Mouse (Mus musculus) stomach, postnatal 0 days (tissue): ENCODE data around the gene Gm4924. TPM values are rescaled to one million over a fixed set of nuclear protein-coding genes. Genes with fewer than 3 reads are reported as not detected.

Experiments used
- ATAC-seq: fragments of 200-750 bp; cut with Nextera tagmentation; 2 replicates; pipeline ENCODE4 v1.8.0; 2017; ENCODE audit not compliant: low FRiP score, low TSS enrichment
- DNase-seq: peaks from one replicate; pipeline ENCODE4 v3.0.0-alpha.2; 2016; ENCODE audit warnings: low spot score
- H3K27ac ChIP-seq: fragments of 300-500 bp; sonication (generic); replicated peaks from 2 replicates; pipeline ENCODE4 v1.5.1; 2014; ENCODE audit warnings: mild to moderate bottlenecking, control low read depth
- H3K27me3 ChIP-seq: fragments of 300-500 bp; sonication (generic); 2 replicates; pipeline ENCODE4 v1.6.1; 2014; ENCODE audit warnings: low read length; ENCODE audit not compliant: control insufficient read depth, insufficient read depth
- H3K36me3 ChIP-seq: fragments of 300-500 bp; sonication (generic); 2 replicates; pipeline ENCODE4 v1.6.1; 2014; ENCODE audit warnings: low read length, mixed read lengths; ENCODE audit not compliant: control insufficient read depth, insufficient read depth
- H3K4me1 ChIP-seq: fragments of 300-500 bp; sonication (generic); replicated peaks from 2 replicates; pipeline ENCODE4 v1.6.1; 2014; ENCODE audit warnings: antibody characterized with exemption; ENCODE audit not compliant: control insufficient read depth, insufficient read depth
- H3K4me2 ChIP-seq: fragments of 300-500 bp; sonication (generic); replicated peaks from 2 replicates; pipeline ENCODE4 v1.6.1; 2014; ENCODE audit warnings: low read depth, mild to moderate bottlenecking, control low read depth, moderate library complexity
- H3K4me3 ChIP-seq: fragments of 300-500 bp; sonication (generic); 2 replicates; pipeline ENCODE4 v1.5.1; 2014; ENCODE audit warnings: low read depth, low read length, control low read depth
- H3K9ac ChIP-seq: fragments of 300-500 bp; sonication (generic); 2 replicates; pipeline ENCODE4 v1.6.1; 2014; ENCODE audit warnings: mild to moderate bottlenecking, low read length, control low read depth, mixed read lengths
- H3K9me3 ChIP-seq: fragments of 300-500 bp; sonication (generic); 2 replicates; pipeline ENCODE4 v1.6.1; 2016; ENCODE audit warnings: low read length; ENCODE audit not compliant: control insufficient read depth
- CTCF ChIP-seq: IDR thresholded peaks from 2 replicates; pipeline ENCODE4 v1.5.1; 2016; ENCODE audit warnings: antibody characterized with exemption, low read depth, mild to moderate bottlenecking, moderate library complexity
- EP300 ChIP-seq: optimal IDR thresholded peaks from 2 replicates; pipeline ENCODE3; 2016; ENCODE audit warnings: antibody characterized with exemption
- WGBS: fragments of 180-500 bp; shearing (Covaris S2); extraction: QIAGEN DNeasy Blood & Tissue Kit; methylation state at CpG from one replicate; pipeline ENCODE4 v1.1.7; 2014; 5-methylcytosine and 5-hydroxymethylcytosine counted together
- polyA plus RNA-seq: library from polyadenylated mRNA; unstranded; fragments of >200 nt; fragmentation: Nextera tagmentation; extraction: Ambion mirVana; gene quantifications from 2 replicates; pipeline ENCODE4 v1.2.1, GENCODE M21; 2015

The Gm4924 gene
- polyA plus RNA-seq, 1 experiment from 2014 or later: 2.8 TPM

DNA sequence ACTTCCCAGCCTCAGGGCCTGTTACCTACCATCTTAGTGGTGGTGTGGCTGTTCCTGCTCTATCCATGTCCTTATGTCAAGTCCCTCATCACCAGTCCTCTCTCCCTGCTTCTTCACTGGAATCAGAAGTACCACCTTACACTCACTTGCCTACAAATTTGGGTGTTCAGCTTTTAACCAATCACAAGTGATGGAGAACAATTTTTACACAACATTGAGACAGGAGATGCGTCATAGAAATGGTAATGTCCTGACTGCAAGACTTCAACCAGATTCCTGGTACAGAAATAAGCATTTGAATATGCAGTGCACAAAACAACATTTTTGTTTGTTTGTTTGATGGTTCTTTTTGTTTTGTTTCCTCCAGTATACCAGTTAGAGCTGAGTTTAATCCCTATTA is 28.9 kb downstream of the Gm4924 start:
- ATAC-seq: no peak
- no peak overlapping the region for H3K9ac ChIP-seq
- 88% methylated on average over 1 of the region's 1 CpGs for WGBS
- TF ChIP-seq CTCF: no peak
- TF ChIP-seq EP300: no peak
- H3K4me2 ChIP-seq: no peak overlapping the region
- H3K36me3 ChIP-seq: no peaks in the 10 kb centered on the region
- H3K4me1 ChIP-seq: no peaks in the 10 kb centered on the region
- H3K27me3 ChIP-seq: no peaks in the 10 kb centered on the region
- H3K4me3 ChIP-seq: no peak overlapping the region
- no peak for DNase-seq
- H3K27ac ChIP-seq: no peak overlapping the region
- H3K9me3 ChIP-seq: 0 out of 2 replicates have a peak, but pooled peaks cover 6% of the 10 kb centered on the region

DNA sequence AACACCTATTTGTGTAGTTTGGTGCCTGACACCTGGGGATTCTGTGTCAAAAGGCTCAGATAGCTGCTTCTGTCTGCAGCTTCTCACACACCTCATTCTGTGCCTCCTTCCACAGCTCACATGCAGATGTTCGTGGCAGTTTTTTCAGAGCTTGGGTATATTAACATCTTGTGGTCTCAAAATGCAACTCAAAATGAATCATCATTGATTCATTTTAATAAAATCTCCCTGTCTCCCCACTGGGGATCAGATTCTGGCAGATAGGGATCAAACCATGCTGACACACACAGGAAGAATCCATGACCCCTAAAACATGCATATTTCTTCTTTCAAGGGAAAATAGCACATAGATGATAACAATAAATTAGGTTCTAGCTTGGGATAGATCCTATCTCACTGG is 55.5 kb downstream of the Gm4924 start:
- no peaks in the 10 kb centered on the region for H3K27me3 ChIP-seq
- TF ChIP-seq CTCF (no peak), EP300 (no peak)
- H3K4me3 ChIP-seq: no peak overlapping the region
- 74% methylated on average over 1 of the region's 1 CpGs for WGBS
- no peaks in the 10 kb centered on the region for H3K4me1 ChIP-seq
- no peak overlapping the region for H3K27ac ChIP-seq
- no peaks in the 10 kb centered on the region for H3K9me3 ChIP-seq
- ATAC-seq: no peak
- no peaks in the 10 kb centered on the region for H3K36me3 ChIP-seq
- H3K9ac ChIP-seq: no peak overlapping the region
- no peak for DNase-seq
- H3K4me2 ChIP-seq: no peak overlapping the region

DNA sequence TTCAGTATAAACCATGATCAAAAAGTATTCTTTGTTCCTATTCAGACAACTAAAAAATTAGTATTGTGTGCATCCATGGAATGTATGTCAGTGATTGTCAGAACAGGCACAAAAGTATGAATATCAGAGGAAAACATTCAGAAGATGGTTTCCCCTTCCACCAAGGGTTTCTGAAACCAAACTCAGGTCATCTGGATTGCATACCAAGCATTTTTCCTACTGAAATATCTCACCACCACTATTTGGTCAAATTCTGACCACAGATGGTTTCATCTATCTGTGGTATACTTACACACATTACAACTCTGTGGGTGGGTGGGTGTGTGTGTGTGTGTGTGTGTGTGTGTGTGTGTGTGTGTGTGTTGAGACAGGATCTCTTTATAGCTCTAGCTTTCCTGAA is 69.6 kb downstream of the Gm4924 start:
- no peak for ATAC-seq

More for the DNA sequence above, 69.6 kb downstream of the Gm4924 start:
- Histone ChIP-seq H3K9me3 (no peaks in the 10 kb centered on the region), H3K27ac (no peak overlapping the region), H3K9ac (no peak overlapping the region), H3K36me3 (no peaks in the 10 kb centered on the region), H3K4me1 (no peaks in the 10 kb centered on the region), H3K4me2 (no peak overlapping the region), H3K27me3 (no peaks in the 10 kb centered on the region), H3K4me3 (no peak overlapping the region)
- no peak for TF ChIP-seq EP300
- TF ChIP-seq CTCF: no peak
- no peak for DNase-seq

Other genes with a start within 250 kb of the Gm4924 start
- 2.7 TPM in 2 replicates for gene AU041133, start 226.2 kb upstream of the Gm4924 start, polyA plus RNA-seq
- gene Zfp938, start 113.0 kb upstream of the Gm4924 start, polyA plus RNA-seq: 7.7 and 7.8 TPM in 2 replicates
- gene 4932415D10Rik, start 37.7 kb upstream of the Gm4924 start, polyA plus RNA-seq: not detected in 2 replicates
- not detected in 2 replicates for gene Gm1553, start 138.4 kb downstream of the Gm4924 start, polyA plus RNA-seq